Mouse (Mus musculus) liver, embryonic 14.5 days (tissue): ENCODE data around the gene Epb41l4b. TPM values are rescaled to one million over a fixed set of nuclear protein-coding genes. Genes with fewer than 3 reads are reported as not detected.

Experiments
- ATAC-seq: fragments of 200-750 bp; cut with Nextera tagmentation; 2 replicates; pipeline ENCODE4 v1.8.0; 2017; ENCODE audit warnings: moderate number of reproducible peaks, mild to moderate bottlenecking, moderate library complexity; ENCODE audit not compliant: insufficient read depth
- DNase-seq, 3 experiments: peaks; one replicate each; pipeline ENCODE4 v3.0.0-alpha.2; 2012 to 2013; ENCODE audit warnings: low read depth in 3 of 3, low spot score in 3 of 3
- H3K27ac ChIP-seq: fragments of 300-500 bp; sonication (generic); 2 replicates; pipeline ENCODE4 v1.5.1; 2014; ENCODE audit warnings: moderate library complexity, mild to moderate bottlenecking, control low read depth, inconsistent platforms
- H3K27me3 ChIP-seq: fragments of 300-500 bp; sonication (generic); 2 replicates; pipeline ENCODE4 v1.6.1; 2014; ENCODE audit warnings: mild to moderate bottlenecking, low read length, moderate library complexity; ENCODE audit not compliant: control insufficient read depth, insufficient read depth
- H3K36me3 ChIP-seq: fragments of 300-500 bp; sonication (generic); replicated peaks from 2 replicates; pipeline ENCODE4 v1.6.1; 2014; ENCODE audit warnings: low read depth; ENCODE audit not compliant: control insufficient read depth, insufficient read depth
- H3K4me1 ChIP-seq, 2 experiments: fragments of 200-500 bp in 1 of 2; fragments of 300-500 bp in 1 of 2; sonication (generic) in 1 of 2; replicated peaks; 2 replicates each; pipeline ENCODE4 v1.6.1; 2012 to 2014; ENCODE audit warnings: antibody characterized with exemption in 1 of 2, inconsistent platforms in 1 of 2, low read length in 1 of 2; ENCODE audit not compliant: control insufficient read depth in 2 of 2, insufficient read depth in 2 of 2
- H3K4me2 ChIP-seq: fragments of 300-500 bp; sonication (generic); 2 replicates; pipeline ENCODE4 v1.6.1; 2014; ENCODE audit warnings: low read depth, mild to moderate bottlenecking, control low read depth, moderate library complexity
- H3K4me3 ChIP-seq, 2 experiments: fragments of 200-500 bp in 1 of 2; fragments of 300-500 bp in 1 of 2; sonication (generic) in 1 of 2; 2 replicates each; pipeline ENCODE4 v1.5.1; 2012 to 2014; ENCODE audit warnings: low read depth in 2 of 2, low read length in 2 of 2, mild to moderate bottlenecking in 2 of 2, control low read depth in 1 of 2, inconsistent platforms in 1 of 2, moderate library complexity in 1 of 2; ENCODE audit not compliant: insufficient read depth in 1 of 2
- H3K9ac ChIP-seq: fragments of 300-500 bp; sonication (generic); replicated peaks from 2 replicates; pipeline ENCODE4 v1.6.1; 2014; ENCODE audit warnings: mild to moderate bottlenecking, control low read depth, moderate library complexity
- H3K9me3 ChIP-seq: fragments of 300-500 bp; sonication (generic); 2 replicates; pipeline ENCODE4 v1.6.1; 2016; ENCODE audit warnings: low read length, mixed read lengths; ENCODE audit not compliant: control insufficient read depth
- CTCF ChIP-seq: IDR thresholded peaks from 2 replicates; pipeline ENCODE4 v1.5.1; 2016; ENCODE audit warnings: antibody characterized with exemption, low read depth, control low read depth
- EP300 ChIP-seq: IDR thresholded peaks from 2 replicates; pipeline ENCODE4 v1.6.1; 2016; ENCODE audit warnings: antibody characterized with exemption, low read depth
- WGBS: fragments of 180-500 bp; shearing (Covaris S2); extraction: QIAGEN DNeasy Blood & Tissue Kit; methylation state at CpG from one replicate; pipeline ENCODE4 v1.1.7; 2014; ENCODE audit not compliant: insufficient replicate concordance; 5-methylcytosine and 5-hydroxymethylcytosine counted together
- polyA plus RNA-seq, 2 experiments: library from polyadenylated mRNA; depleted of rRNA in 1 of 2; stranded (reverse) in 1 of 2; unstranded in 1 of 2; fragments of >200 nt; fragmentation: Nextera tagmentation in 1 of 2; extraction: Ambion mirVana in 1 of 2; gene quantifications; 2 replicates each; pipeline versions ENCODE4 v1.2.1 to v1.2.3; 2012 to 2014

The Epb41l4b gene
- polyA plus RNA-seq, 2 experiments: 2.1 to 2.2 TPM

DNA sequence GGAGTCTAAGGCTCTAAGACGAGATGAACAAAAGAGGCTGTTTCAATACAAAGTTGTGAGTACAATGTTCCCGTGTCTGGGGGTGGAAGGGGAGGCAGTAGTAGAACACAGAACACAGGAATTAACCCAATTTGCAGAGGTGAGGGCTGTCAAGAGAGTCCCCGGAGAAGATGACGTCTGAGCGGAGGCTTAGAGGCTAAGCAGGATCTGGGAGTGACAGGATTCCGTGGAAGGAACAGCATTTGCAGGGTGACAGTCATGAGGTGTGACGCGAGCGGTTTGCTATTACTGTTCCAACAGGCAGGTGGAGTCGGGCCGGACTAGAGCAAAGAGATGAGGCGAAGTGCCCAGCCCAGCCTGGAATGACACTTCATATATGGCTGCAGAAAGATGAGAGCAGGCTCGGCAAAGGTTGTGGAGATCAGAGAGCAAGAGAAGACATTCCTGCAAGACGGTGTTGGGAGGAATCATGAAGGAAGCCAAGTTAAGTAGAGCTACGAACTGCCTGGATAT lies 82.9 kb downstream of the Epb41l4b start:
- no peaks in the 10 kb centered on the region for H3K9me3 ChIP-seq
- no peaks in the 10 kb centered on the region for H3K27me3 ChIP-seq
- ATAC-seq (no peak), DNase-seq (no peak)
- H3K9ac ChIP-seq: no peak overlapping the region
- no peak overlapping the region for H3K4me2 ChIP-seq
- 72% methylated on average over 15 of the region's 15 CpGs for WGBS
- no peak for TF ChIP-seq CTCF
- no peak for TF ChIP-seq EP300
- no peak overlapping the region for H3K27ac ChIP-seq
- no peaks in the 10 kb centered on the region for H3K36me3 ChIP-seq
- no peak overlapping the region for H3K4me3 ChIP-seq
- peaks cover 0 to 7% of the 10 kb centered on the region in 2 experiments; a peak in 2 of 4 replicates for H3K4me1 ChIP-seq

DNA sequence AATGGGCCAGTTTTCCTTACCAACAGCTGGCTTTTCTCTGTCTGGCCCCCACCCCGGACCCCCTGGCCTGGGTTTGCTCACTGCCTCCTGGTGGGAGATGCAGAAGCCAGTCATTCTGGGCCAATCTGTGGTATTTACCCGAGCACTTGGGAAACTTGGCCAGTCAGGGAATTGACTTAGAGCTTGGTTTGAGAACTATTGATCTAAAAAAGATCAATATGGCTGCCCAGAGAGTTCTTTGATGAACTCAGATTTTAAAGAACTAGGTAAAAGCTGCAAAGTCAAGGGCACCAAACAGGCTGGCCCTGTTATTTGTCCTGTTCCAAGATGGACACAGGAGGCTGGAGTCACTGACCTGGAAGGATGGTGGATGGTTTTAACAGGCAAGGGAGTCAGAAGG lies 84.6 kb downstream of the Epb41l4b start:
- H3K27me3 ChIP-seq: no peaks in the 10 kb centered on the region

DNA sequence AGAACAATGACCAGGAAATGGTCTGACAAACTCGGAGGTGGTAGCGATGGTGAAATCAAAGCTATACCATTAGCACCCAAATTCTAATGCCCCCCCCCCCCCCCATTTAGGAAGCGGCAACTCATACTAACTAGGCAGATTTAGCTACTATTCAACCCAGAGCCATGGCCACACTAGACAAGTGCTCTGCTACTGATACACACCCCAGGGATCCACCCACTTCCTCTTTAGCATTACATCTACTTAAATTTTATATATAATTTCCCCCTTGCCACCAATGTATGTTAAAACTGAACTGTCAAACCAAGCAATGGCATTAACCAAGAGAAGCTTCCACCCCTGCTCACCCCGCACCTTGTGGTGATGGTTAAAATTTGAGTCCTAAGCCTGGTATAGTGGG lies 85.6 kb downstream of the Epb41l4b start:
- ATAC-seq (no peak), DNase-seq (no peak)
- Histone ChIP-seq H3K4me2 (no peak overlapping the region), H3K4me3 (no peak overlapping the region), H3K36me3 (no peaks in the 10 kb centered on the region), H3K4me1 (peaks cover 0 to 4% of the 10 kb centered on the region in 2 experiments; a peak in 2 of 4 replicates), H3K27me3 (no peaks in the 10 kb centered on the region), H3K9me3 (no peaks in the 10 kb centered on the region), H3K27ac (no peak overlapping the region), H3K9ac (no peak overlapping the region)
- WGBS: 59% methylated on average over 4 of the region's 4 CpGs
- TF ChIP-seq EP300: no peak
- TF ChIP-seq CTCF: no peak

More for the DNA sequence above, 84.6 kb downstream of the Epb41l4b start:
- Histone ChIP-seq H3K4me2 (no peak overlapping the region), H3K36me3 (no peaks in the 10 kb centered on the region), H3K9ac (no peak overlapping the region), H3K4me3 (no peak overlapping the region), H3K4me1 (peaks cover 0 to 4% of the 10 kb centered on the region in 2 experiments; a peak in 2 of 4 replicates), H3K9me3 (no peaks in the 10 kb centered on the region), H3K27ac (no peak overlapping the region)
- no peak for DNase-seq
- WGBS: 45% methylated on average over 2 of the region's 2 CpGs
- ATAC-seq: no peak
- TF ChIP-seq CTCF: no peak
- TF ChIP-seq EP300: no peak

DNA sequence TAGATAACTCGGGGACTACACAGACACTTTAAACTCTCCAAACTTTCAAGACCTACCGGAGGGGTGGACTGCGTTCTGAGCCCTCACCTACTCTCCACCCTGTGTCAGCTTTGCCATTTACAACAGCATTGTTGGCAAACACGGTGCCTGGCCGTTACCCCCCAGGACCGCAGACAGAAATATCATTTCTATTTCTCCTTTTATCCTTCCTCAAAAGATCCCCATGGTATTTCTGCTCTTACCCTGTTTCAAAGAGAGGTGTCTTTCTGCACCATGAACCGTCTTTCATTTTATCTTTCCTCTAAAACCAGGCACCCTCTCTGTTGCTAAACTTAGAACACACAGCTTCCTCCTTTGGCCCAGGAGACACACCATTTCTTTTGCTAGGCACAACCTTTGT lies 87.6 kb downstream of the Epb41l4b start:
- ATAC-seq: no peak
- TF ChIP-seq CTCF: no peak
- TF ChIP-seq EP300: no peak
- no peak overlapping the region for H3K9ac ChIP-seq
- H3K4me1 ChIP-seq: peaks cover 0 to 4% of the 10 kb centered on the region in 2 experiments; a peak in 2 of 4 replicates
- H3K4me3 ChIP-seq: no peak overlapping the region
- no peak overlapping the region for H3K27ac ChIP-seq
- WGBS: 12% methylated on average over 7 of the region's 7 CpGs
- H3K27me3 ChIP-seq: no peaks in the 10 kb centered on the region
- no peak overlapping the region for H3K4me2 ChIP-seq
- DNase-seq: no peak
- no peaks in the 10 kb centered on the region for H3K9me3 ChIP-seq
- no peaks in the 10 kb centered on the region for H3K36me3 ChIP-seq

DNA sequence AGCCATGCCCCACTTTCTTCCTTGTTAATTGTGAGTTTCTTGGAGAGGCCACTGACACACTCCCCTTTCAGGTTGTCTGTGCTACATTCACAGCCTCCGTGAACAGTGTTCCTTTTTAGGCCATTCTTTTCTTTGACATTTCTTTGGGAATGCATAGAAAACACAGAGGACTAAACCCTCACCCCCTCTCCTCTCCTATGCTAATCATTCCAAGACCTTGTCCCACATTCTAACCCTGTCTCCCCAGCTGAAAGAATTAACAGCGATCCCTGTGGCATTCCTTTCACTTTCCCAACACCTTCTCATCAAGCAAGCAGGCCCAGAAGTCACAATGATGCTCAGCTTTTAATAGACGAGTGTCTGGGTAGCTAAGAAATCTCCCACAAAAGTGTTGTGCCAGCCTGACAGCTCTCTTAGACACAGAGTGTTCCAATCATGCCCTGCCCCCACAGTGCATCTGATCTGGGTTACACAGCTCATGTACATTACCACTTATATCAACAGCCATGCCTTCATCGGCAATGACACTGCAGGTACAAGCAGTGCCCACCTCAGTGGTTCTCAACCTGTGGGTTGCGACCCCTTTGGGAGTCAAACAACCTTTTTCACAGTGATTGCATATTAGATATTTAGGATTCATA lies 93.8 kb downstream of the Epb41l4b start:
- no peak overlapping the region for H3K4me3 ChIP-seq
- H3K4me2 ChIP-seq: no peak overlapping the region
- no peak overlapping the region for H3K9ac ChIP-seq
- no peaks in the 10 kb centered on the region for H3K36me3 ChIP-seq
- no peak for DNase-seq
- H3K27me3 ChIP-seq: no peaks in the 10 kb centered on the region
- ATAC-seq: no peak
- H3K27ac ChIP-seq: no peak overlapping the region
- WGBS: 55% methylated on average over 5 of the region's 5 CpGs
- H3K9me3 ChIP-seq: no peaks in the 10 kb centered on the region
- TF ChIP-seq CTCF (no peak), EP300 (no peak)
- H3K4me1 ChIP-seq: no peaks in the 10 kb centered on the region
